Mouse (Mus musculus) right cerebral cortex, postnatal 36 days (tissue): ENCODE results near the gene Mall.

Experiments used
- DNase-seq, 2 experiments: peaks; one replicate each; pipeline ENCODE4 v3.0.0; 2022; ENCODE audit warnings: low spot score in 2 of 2, mixed read lengths in 1 of 2

The Mall gene

GRCm38 (mm10) chr2:127730301-127730997, 717 bp upstream of the Mall start:
- no peak for DNase-seq

GRCm38 (mm10) chr2:127728661-127729450, 876 bp downstream of the Mall start:
- DNase-seq = no peak

GRCm38 (mm10) chr2:127728146-127728545, 1.6 kb downstream of the Mall start:
- no peak for DNase-seq

GRCm38 (mm10) chr2:127723193-127723592, 6.5 kb downstream of the Mall start:
- no peak for DNase-seq

- peak; percentile 17 to 29 for DNase-seq
These were observed 7.4 kb downstream of the Mall start for GRCm38 (mm10) chr2:127722176-127722892.

GRCm38 (mm10) chr2:127718839-127719468, 10.8 kb downstream of the Mall start:
- DNase-seq = no peak

- DNase-seq = no peak
These were observed 15.0 kb downstream of the Mall start for GRCm38 (mm10) chr2:127714726-127715125.

- DNase-seq = no peak
These were observed 20.9 kb downstream of the Mall start for GRCm38 (mm10) chr2:127708792-127709191.

GRCm38 (mm10) chr2:127708060-127708459, 21.7 kb downstream of the Mall start:
- DNase-seq = no peak

- no peak for DNase-seq
These were observed 24.5 kb downstream of the Mall start for GRCm38 (mm10) chr2:127705267-127705666.

- no peak for DNase-seq
These were observed 40.5 kb downstream of the Mall start for GRCm38 (mm10) chr2:127689239-127689638.

- peak; percentile 32 to 35 for DNase-seq
These were observed 45.9 kb downstream of the Mall start for GRCm38 (mm10) chr2:127683687-127684331.

- no peak for DNase-seq
These were observed 61.8 kb downstream of the Mall start for GRCm38 (mm10) chr2:127667843-127668506.

GRCm38 (mm10) chr2:127667015-127667414, 62.7 kb downstream of the Mall start:
- no peak for DNase-seq

- DNase-seq = no peak
These were observed 67.0 kb downstream of the Mall start for GRCm38 (mm10) chr2:127662708-127663107.

GRCm38 (mm10) chr2:127656086-127656720, 73.5 kb downstream of the Mall start, which contains the start of gene Mal:
Mal (minus strand) TSS chr2:127656695.
- DNase-seq = peak; percentile 7 to 24

- DNase-seq = no peak
These were observed 74.3 kb downstream of the Mall start for GRCm38 (mm10) chr2:127655419-127655818.

GRCm38 (mm10) chr2:127654786-127655185, 74.9 kb downstream of the Mall start:
- no peak for DNase-seq
